Mouse (Mus musculus): ENCODE data around the gene Tnfaip1.
"Not testable (repeated sequence)": the region's sequence is repeated elsewhere in the genome, so short reads cannot be mapped to it uniquely, and the experiment has no call there.

The Tnfaip1 gene

DNA sequence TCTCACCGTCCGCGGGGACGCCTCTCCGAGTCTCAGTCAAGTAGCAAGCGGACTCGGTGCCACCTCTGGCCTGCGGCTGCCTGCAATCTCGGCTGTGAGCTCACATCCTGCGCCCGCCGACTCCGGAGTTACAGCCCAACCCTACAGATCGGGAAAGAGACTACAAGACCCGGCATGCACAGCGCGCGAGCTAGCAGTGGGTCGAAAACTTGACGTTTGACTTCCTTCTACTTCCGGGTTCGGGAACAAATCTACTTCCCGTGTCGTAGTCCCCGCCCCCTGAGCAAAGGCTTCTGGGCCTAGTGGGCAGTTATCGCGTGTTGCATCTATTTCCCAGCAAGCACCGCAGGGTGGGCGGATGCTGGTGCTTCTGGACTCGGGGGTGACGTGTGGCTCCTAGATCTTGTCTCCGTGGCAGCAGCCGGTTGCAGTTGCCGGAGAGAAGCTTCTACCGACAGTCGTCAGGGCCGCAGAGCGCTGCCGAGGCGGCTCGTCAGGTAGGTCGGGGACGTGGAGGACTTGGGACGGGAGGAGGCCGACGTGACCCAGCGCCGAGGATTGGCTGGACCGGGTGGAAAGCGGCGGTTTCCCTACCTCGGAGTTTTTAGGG, at the start of gene Tnfaip1, which contains the start of gene Ift20:
TSS of gene Tnfaip1 (minus strand) at position 253 of the 610 bp plus-strand sequence.
TSS of gene Ift20 (plus strand) at position 282 of the 610 bp plus-strand sequence.
- DNase-seq (ENCODE audit: low spot score), result peak; percentile 99

DNA sequence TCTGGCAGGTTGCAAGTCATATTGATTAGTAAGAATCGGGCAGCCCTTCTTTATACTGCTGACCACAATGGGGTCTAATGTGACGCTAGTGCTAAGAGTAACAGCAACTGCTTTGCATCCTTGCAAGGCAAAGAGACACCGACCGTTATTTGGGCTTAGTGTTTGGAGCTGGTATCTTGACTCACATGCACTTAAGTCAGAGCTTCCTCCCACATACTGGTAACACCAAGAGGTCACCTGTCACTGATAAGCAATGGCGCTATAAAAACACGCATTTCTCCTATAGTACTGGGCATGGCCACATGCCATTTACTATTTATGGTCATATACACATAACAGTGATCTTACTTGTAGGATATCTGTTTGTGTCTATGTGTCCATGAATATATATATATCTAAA, 46.7 kb upstream of the Tnfaip1 start:
- no peak for DNase-seq (ENCODE audit: low spot score)

DNA sequence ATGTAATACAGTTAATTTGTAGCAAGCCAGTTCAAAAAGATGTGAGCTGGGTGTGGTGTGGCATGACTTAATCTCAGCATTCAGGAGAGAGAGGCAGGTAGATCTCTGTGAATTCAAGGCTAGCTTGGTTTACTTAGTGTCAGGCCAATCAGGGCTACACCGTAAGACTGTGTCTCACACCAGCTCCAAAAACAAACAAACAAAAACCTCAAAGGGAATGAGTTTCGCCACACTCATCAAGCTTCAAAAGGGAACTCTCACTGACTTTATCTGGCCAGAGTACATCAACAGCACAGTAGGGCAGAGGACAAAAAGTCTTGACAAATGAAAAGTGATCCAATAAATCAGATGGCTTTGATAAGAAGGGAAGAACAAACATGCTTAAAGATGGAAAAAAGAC, 38.8 kb upstream of the Tnfaip1 start:
- DNase-seq (ENCODE audit: low spot score), result no peak

DNA sequence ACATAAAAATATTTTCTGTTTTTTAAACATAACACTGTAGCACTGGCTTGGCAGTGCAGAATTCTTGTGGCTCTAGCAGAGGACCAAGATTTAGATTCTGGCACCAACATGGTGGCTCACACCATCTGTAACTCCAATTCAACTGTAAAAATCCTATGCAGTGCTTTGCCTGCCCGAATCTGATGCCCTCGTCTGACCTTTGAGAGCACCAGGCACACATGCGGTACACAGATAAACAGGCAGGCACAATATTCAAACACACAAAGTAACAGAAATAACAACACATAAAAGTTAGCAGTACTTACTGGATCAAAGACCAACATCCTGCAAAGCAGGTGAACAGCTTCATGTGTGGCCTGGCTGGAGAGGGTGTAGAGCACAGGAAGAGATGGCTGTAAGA, 38.4 kb upstream of the Tnfaip1 start:
- DNase-seq (ENCODE audit: low spot score), result no peak

DNA sequence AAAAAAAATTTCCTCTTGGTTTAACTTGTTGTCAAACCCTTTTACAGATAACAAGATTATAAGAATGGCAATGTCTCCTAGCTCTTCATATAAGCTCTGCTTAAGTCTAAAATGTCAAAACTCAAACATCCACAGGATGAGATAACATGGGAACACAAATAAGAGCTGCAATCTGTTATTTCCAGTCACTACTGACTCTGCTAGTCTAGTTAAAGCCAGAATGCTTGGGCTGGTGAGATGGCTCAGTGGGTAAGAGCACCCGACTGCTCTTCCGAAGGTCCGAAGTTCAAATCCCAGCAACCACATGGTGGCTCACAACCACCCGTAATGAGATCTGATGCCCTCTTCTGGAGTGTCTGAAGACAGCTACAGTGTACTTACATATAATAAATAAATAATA, 37.9 kb upstream of the Tnfaip1 start:
- DNase-seq (ENCODE audit: low spot score), result not testable (repeated sequence)

DNA sequence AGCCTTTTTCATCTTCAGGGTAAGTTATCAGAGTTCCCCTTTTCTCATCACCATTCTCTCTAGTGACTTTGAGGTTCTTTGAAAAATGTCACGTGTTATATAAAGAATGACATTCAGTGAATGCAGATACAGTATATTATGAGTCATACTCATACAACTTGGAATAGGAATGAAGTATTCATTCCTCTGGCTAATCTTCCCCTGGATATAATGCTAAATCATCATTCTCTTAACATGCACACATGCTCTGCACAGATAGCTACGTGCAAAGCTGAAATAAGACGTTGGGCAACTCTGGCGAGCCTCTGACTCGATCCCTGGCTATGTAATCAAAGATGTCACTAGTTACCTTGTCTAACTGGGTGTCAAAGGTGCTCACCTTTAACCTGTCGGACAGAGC, 35.7 kb upstream of the Tnfaip1 start:
- no peak for DNase-seq (ENCODE audit: low spot score)

DNA sequence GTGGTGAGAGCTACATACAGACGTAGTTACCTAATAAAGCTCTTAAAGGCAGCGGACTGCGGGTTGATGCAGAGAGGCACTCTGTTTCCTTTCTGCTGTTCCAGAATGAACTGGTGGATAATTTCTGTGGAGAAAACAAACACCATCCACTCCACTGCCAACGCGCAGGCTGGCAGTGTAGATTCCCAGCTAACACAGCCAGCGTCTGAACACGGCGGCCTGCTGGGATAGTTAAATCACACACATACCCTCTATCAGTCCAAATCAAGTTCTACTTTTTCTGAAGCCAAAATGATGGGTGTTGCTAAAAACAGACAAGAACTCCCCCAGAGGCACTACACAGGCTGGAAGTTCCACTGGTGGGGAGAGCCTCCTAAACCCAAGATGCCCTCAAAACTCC, 35.3 kb upstream of the Tnfaip1 start:
- peak; percentile 54 for DNase-seq (ENCODE audit: low spot score)

DNA sequence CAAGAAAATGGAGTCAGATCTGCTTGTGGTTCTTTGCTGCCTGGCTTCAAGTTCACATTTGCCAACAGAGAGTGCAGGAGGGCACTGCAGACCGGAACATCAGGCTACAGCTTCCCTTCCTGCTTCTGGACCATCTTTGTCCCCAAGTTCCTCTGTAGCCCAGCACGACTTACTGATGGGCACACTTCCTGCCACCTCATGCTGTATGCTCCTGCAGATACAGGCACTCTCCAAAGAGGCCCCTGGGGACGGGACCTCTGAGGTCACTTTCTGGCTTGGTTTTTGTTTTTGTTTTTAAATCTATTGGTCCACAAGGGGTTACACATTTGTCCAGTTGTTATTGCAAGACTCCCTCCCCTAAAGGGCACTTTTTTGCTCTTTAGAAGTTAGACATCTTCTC, 33.7 kb upstream of the Tnfaip1 start:
- no peak for DNase-seq (ENCODE audit: low spot score)

DNA sequence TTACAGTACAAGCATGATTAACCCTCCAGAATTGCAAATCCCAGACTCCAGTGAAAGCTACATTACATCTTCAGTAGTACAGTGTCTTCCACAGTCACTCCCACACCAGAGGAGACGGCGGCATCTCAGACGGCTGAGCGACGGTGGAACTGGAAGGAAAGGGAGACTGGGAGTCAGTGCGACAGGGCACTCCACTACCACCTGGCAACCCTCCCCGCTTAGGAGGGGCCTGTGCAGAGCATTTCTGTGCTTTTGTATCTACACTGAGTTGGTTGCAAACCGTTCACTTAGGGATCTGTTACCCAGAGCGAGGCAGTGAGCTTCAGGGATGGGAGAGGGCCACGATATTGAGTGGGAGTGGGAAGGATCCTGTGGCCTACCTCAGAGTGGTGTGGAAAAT, 32.7 kb upstream of the Tnfaip1 start:
- DNase-seq (ENCODE audit: low spot score), result no peak

DNA sequence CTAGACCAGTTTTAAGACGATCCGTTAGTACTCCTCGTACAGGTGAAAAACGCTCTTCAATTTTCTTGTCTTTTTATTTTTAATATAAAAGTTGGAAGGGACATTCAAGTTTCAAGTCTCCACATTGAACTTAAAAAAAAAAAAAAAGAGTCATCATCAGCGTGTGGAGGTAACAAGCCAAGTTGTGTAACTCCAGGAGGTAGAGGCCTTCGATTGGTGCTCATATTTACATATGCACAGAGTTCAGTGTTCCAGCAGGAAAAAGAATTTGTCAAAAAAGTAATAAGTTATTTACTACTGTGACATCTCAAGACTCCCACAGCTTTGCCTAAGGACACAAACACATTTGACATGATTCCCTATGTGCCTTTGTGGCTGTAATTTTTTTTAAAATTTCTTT, 31.5 kb upstream of the Tnfaip1 start:
- no peak for DNase-seq (ENCODE audit: low spot score)

DNA sequence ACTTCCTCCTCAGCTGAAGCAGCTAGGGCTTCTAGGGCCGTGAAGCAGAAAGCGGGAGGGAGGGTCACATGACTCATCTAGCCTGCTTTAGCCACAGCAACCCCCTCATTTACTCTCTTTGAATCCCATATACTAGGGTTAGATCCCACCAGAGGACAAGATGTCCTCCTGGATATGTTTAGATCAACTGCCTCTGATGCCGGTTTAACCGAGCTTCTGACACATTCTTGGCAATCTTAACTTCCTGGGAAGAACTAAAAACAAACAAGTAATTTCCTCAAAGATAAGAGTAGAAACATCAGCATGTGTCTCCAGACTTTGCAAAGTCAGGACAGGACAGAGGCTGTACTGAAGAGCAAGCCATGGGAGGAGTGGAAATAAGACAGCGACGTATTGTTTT, 30.6 kb upstream of the Tnfaip1 start:
- DNase-seq (ENCODE audit: low spot score), result no peak

DNA sequence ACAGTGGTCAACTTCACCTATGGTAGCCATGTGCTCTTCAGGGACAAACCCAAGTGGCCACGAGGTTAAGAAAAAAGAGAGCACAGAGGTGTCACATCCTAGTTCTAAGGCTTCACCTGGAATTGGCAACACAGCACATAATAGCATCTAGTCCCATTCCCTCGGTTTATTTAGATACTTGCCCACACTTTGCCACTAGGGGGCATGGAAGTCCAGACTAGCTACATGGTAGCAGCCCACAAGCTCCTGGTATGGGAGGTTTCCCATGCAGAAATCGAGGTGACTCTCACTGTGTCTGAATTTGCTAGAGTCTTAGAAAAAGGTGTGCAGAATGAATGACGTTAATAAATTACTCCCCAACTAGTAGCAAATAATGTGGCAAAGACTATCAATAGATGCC, 24.3 kb upstream of the Tnfaip1 start:
- DNase-seq (ENCODE audit: low spot score), result peak; percentile 85

DNA sequence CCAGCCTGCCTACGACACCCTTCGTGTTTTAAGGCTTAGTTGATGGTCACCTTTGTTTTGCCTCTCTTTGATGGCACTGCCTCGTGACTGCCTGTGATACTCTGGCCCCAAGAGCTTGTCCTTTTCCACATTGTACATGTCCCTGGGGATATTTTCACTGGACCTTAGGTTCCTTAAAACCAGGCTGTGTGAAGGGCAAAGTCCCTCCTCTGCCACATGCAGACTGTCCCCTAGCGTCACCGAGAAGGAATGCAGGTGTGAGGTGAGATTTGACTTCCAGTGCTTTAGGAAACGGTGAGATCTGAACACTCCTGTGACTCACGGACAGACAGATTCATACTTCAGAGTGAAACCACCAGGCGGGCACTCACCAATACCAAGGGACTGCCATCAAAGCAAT, 21.1 kb upstream of the Tnfaip1 start:
- DNase-seq (ENCODE audit: low spot score), result no peak

DNA sequence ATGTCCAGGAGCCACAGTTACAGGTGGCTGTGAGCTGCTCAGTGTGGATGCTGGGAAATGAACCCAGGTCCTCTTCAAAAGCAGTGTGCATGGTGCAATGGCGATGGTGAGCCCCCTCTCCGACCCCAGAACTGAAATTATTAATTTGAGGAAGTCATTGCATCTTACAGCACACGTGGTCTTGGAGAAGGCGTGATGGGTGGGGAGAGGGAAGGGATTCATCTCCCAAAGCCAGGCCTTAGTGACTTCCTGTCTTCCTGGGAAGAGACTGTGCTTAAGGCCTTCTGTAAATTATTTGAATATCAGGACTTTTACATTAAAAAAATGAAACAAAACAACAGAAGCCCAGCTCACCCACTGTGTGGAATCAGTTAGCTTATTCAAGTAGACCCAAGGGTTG, 19.9 kb upstream of the Tnfaip1 start:
- no peak for DNase-seq (ENCODE audit: low spot score)

DNA sequence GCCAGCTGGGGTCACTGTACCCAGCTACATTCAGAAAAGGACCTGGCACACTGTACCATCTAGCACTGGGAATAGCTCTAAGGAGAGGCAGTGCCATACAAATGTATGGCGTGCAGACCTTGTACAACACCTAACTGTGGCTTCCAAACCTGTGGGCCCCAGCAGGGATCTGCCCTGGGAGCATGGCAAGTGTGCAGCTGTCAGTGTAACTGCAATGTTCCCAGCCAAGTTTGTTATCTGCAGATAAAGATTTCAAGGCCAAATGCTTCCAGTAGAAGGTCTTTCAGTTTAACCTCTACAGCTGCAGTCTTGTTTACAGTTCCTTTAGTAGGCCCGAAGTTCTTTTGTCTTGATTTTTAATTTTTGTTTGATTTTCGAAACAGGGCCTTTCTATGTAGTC, 19.5 kb upstream of the Tnfaip1 start:
- no peak for DNase-seq (ENCODE audit: low spot score)

DNA sequence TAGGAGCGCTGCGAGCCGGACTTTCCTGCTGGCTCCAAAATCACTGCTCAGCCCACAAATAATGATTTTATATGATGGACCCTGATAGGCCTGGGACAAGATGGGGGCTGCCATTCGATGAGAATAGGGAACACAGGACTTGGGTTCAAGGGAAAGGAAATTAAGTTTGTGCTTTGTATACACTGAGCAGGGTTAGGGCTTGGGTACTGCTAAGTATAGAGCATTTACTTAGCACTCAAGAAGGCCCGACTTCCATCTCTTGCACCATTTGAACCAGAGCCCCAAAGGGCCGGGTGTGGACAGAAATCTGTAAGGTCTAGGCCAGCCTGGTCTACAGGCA, 14.9 kb upstream of the Tnfaip1 start:
- no peak for DNase-seq (ENCODE audit: low spot score)

DNA sequence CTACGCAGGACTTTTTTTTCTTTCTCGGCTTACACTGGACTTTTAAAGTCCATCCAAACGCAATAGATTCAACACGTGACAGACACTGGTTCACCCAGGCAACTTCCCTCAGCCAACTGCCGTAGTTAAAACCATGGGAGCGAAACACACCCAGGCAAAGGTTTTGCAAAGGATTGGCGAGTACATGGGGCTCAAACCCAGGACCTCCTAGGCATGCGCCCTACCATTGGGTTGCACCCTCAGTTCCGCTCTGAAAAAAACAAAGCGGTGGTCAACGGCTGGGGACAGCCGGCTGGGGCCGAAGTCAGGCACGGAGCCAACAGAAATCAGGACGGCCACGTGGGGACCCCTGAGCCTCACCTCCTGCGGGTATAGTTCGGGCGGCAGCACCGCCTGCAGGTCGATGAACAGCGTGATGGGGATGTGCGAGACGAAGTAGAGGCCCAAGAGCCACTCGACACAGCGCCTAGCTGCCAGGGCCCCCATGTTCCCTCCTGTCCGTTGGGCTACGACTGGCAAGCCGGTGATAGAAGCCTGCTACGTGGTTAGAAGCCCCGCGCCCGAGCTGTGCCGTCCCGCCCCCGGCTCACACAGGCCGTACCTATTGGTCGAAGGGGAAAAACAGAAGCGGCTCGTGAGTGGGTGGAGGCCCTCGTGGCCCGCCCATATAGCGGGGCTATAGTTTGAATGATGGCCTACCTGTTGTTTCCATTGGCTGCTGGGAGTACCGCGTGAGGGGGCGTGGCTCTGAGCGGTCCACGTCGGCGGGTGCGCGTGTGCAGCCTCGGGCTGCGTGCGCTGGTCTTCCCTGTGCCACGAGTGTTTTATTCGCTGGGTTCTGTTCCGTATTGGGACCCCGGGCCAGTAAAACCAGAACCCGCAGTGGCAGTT, 14.3 kb upstream of the Tnfaip1 start, which contains the start of gene Tmem97:
TSS of gene Tmem97 (minus strand) at position 610 of the 891 bp plus-strand sequence.
- peak; percentile 97 for DNase-seq (ENCODE audit: low spot score)

DNA sequence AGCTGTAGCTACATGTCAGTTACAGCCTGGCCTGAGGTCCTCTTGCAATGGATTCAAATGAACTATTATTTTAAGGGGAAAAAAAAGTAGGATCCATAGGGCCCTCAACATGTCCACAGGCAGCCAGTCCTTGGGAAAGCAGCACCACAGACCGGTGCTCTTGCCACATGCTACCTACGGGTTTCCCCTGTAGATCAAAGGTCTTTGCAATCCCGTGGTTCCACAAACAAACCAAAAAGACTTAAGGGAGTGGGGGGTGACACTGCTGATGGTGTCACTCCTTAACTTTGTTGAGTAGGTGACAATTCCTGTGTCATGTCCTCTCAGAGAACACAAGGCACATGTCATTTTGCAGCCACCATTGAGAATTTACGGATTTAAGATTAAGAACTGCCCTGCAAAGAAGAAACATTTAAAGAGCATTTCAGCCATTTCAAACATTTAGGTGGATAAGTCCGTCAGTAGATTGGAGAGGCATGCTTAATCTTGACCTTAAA, 13.4 kb upstream of the Tnfaip1 start:
- no peak for DNase-seq (ENCODE audit: low spot score)

DNA sequence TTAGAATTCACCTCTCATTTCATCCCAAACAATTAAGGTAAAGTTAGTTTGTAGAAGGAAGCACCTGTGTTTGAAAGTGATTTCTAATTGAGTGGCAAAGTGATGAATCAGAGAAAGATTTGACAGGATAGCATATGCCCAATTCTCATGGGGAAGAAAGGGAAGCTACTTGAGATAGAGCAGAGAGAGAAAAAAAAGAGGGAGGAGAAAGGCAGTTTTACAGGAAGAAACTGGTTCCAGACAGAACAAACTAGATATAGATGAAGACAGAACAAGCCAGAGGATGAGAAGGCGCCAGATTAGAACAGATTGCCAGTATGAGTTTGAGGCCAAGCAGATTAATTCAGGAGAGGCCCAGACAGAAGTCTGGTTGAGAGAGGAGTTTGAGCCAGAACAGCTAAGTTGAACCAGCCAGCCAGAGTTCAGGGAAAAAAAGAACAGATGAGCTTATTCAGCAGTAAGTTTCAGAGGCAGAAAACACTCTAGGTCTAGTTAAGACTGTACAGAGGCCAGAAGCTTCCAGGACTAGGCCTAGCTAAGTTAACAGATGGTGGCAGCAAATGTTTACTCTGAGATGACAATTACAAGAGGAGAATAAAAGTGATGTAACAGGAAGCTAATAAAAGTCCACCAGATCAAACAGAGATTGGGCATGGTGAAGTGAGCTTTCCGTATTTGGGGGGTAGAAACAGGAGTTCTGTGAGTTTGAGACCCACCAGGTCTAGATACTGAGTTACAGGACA, 11.8 kb upstream of the Tnfaip1 start:
- no peak for DNase-seq (ENCODE audit: low spot score)

DNA sequence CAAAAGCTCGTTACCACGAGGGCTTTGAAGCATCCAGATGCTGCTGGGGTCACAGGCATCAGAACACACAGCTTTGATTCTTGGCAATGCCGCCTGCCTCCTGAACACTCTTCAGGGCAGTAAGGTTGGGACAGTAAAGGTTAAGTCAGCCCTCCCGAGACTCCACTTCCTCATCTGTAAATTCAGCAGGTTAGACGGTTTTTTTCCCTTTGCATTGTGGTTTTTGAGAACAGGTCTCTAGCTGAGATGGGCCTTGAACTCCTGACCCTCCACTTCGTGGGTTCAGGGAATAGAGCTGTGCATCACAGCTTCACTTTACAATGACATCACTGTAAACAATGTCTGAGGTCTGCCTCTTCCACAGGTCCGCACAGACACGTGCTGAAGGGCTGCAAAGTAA, 9.0 kb upstream of the Tnfaip1 start:
- no peak for DNase-seq (ENCODE audit: low spot score)

DNA sequence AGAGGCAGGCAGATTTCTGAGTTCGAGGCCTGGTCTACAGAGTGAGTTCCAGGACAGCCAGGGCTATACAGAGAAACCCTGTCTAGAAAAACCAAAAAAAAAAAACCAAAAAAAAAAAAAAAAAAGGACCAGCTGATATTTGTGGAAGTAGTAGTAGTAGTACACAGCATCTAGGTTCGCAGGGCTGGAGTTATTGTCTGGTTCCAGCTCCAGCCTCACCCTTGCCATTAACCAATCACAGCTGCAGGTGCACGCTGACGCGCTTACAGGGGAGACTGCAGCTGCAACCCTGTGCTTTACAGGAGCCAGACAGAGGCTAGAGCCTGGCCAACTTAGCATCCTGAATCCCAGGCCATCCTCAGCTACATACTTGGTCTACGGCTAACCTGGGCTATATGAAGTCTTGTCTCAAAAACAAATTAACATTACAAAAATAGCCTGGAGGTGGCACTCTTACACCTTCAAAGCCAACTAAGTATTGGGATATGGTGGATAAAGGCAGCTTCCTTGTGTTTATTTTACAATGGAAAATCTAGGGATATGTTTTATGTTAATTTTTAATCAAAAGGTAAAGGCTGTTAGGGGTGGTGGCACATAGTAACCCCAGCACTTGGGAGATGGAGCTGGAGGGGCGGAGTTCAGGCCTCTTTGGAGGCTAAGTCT, 8.4 kb upstream of the Tnfaip1 start:
- DNase-seq (ENCODE audit: low spot score), result no peak

DNA sequence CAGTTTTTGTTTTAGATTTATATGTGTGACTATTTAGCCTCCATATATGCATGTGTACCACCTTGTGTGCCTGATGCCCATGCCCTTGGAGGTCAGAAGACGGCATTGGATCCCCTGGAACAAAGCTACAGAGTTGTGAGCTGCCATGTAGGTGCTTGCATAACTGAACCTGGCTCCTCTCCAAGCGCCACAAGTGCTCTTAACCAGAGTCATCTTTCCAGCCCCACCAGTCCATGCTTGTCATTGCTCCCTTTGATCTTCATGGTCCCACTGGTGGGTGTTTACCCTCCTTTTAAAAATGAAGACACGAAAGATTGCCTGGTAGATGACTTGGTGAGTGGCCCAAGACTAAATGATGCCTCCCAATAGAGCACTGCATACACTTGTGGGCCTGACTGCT, 4.2 kb upstream of the Tnfaip1 start:
- DNase-seq (ENCODE audit: low spot score), result no peak

All from layer of hippocampus, adult 11-12 months (tissue).